Mouse (Mus musculus) v-Abl transformed pro-B cells (cell line): Measurements from ENCODE around the gene Dapk1.

ENCODE experiments used
- in situ Hi-C, 2 experiments: fragments of 400-800 bp; cut with MboI; formaldehyde crosslinking; loops; one replicate each; pipeline ENCODE4 v1.15.1; 2025; ENCODE audit not compliant: unreplicated experiment in 2 of 2

The Dapk1 gene

DNA sequence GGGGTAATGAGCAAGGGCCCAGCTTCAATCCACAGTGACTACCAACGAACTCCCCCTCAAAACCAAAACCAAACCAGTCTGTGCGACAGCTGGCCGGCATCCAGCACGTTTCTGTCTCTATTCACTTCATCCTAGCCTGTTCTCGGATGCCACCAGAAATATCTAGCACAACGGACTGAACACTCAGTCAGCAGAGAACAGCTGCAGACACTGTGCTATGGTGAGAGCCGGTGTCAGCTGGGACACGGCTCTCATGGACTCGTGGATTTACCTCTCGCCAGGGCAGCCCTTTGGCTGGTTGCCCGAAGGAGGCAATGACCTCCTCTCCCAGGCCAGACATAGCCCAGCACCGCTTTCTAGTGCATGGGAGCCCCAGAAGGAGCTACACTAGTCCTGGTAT, 85.2 kb downstream of the Dapk1 start:
- in situ Hi-C loops = no loop called here

DNA sequence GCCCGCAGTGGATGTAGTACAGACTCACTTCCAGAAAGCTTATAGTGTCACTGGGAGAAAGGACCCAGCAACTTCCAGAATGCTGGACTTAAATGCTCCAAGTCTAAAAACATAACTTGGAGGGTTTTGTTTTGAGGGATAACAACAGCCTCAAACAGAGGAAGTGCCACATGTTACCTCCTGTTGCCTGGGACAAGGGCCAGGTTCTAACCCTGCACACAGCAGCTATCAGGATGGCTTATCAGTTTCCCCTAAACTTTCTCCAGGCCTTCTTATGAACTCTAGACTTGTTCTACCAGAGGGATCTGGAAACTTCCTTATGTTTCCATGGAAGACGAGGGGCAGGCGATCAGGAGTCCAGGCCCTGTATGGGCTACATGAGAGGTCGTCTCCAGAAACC, 85.7 kb downstream of the Dapk1 start:
- in situ Hi-C loops = no loop called here

DNA sequence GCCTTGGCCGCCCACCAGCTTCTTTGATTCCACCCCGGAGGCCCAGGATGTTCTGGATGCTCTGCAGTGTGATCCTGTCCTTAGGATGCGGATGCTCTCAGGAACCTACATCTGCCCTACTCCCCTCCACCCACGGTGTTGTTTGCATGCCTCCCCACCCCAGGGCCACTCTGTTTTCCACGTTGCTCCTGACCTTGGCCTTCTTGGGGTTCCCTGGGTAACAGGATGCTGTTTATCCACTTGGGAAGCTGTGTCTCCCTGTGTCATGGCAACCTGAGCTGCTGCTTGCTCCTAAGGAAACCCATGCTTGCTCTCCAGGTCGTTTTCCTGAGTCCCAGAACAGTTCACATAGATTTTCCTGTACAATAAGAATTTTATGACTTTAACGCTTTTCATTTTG, 86.1 kb downstream of the Dapk1 start:
- in situ Hi-C loops = no loop called here

DNA sequence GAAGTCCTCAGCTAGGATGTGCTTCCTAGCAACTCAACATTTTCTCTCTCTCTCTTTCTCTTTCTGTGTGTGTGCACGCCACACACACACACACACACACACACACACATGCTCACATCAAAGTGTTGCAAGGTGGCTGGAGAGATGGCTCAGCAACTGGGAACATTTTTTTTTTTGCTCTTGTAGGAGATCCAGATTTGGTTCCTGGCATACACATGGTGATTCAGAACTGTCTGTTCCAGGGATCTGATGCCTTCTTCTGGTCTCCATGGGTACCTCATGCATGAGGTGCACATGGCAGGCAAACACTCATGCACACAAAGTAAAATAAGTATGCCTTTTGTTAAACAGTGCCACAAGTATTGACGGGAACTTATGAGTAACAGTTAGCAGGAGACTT, 89.2 kb downstream of the Dapk1 start:
- in situ Hi-C loops = no loop called here

DNA sequence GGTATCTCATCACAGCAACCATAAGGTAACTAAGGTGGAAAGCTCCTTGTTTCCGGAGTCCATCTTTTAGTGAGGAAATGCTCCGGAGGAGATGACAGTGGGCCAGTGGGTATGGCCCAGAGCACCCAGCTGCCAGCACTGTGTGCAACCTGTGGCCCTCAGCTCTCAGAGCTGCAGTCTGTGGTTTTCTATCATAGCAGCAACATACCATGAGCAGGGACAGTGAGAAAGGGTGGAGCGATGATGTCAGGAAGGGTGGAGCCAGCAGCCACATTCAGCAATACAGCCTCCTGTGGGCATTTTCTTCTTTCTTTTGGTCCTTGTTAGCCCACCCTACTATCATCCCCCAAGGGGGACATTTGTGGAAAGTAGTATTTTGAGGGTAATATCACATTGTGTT, 90.2 kb downstream of the Dapk1 start:
- in situ Hi-C loops = no loop called here

DNA sequence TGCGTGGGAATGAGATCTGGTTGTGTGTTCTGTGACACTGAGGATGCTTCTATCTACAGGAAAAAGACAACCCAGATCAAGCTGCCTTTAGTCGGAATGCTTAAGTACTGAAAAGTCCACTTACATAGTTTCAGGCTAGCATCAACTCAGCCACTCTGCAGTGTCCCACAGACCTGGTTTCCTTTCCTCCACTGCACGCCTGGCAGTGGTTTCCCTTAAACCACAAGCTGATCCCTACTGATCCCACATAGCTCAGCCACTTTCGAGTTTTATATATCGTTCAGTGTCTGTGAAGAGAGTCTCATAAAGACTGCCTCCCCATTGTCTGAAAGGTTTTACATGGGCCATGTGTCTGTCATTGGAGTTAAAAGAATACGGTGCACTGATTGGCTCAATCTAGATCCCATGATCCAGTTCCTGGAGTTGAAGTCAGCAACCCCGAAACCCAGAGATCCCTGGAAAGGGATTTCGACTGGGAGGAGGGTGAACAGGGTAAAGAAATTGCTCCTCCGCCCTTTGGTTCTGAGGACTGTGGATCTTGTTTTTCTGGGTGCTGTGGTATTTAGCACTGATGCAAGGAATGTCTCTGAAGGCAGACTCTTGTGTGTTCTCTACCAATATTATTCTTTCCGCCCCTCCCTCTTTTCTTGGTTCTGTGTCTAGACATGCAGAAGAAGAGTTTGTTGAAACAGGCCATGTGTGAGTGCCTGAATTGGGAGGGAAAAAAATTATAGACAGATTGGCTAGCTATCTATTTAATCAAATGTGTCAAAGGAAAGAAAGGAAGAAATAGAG, 93.6 kb downstream of the Dapk1 start:
- in situ Hi-C loops = no loop called here

DNA sequence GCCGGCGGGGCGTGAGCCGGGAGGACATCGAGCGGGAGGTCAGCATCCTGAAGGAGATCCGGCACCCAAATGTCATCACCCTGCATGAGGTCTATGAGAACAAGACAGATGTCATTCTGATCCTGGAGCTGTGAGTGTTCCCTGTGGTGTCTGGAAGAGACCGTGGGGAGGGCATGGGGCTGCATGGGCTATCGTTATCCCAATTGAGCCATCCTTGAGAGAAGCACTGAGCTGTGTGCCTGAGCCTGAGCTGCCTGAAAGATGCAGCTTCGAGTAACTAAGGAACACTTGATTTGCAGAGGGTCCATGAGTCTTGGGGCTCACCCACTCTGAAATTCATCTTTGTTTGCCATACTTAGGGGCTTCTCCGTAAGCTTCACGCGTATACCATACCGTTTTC, 94.6 kb downstream of the Dapk1 start:
- in situ Hi-C loops = no loop called here

DNA sequence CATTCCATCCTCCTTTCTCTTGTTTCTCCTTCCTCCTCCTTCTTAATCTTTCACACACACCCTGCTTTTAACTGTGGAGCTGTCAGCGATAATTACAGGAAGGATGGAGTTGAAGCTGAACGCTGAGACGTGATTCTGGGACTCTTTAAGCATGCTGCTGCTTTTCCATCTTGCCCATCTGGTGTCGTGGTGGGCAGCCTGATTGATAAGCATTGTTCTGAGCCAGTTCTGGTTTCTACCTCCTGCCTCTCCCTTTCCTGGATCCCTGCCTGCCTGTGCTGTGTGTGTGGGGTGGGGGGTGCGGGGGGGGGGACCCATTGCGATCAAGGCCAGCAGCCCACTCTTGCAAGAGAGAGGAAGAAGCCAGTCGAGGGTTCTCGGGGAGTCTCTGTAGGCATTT, 95.0 kb downstream of the Dapk1 start:
- in situ Hi-C loops = no loop called here

DNA sequence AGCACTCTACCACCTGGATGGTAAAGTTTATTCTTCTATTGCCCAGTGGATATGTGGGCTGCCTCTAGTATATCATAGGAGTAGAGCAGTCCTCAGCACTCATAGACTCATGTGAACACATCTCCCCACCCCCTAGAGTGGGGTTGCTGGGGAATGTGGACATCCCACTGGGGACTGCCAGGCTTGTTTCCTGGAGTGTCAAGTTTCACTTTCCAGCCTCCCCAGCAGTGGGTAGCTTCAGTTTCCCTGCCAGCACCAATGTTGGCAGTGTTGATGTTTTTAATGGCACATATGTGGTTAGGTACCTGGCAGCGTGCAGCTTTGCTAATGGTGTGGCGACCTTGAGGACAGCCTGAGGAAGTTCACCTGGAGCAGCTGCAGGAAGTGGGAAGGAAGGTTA, 96.3 kb downstream of the Dapk1 start:
- in situ Hi-C loops = no loop called here

DNA sequence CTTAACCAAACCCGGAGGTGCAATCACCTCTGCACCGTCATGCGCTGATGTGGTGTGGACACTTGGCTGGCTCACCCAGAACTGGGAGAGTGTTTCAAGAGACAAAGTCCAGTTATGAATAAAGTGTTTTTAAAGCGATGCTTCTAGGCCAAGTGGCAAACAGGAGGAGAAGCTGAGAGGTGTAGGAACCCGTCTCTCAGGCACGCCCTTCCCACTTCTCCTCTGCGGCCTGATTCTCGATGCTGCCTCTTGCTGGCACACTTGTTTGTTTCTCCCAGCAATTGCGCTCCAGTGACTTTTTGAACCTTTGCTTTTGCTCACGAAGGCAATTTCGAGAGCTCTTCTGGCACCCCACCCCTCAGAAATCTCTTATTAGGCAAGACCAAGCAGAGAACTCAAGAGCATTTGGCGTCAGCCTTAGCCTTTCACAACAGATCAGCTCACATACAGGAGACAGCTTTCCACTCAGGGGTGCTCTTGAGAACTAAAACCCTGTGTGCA, 100.0 kb downstream of the Dapk1 start:
- in situ Hi-C loops = no loop called here

DNA sequence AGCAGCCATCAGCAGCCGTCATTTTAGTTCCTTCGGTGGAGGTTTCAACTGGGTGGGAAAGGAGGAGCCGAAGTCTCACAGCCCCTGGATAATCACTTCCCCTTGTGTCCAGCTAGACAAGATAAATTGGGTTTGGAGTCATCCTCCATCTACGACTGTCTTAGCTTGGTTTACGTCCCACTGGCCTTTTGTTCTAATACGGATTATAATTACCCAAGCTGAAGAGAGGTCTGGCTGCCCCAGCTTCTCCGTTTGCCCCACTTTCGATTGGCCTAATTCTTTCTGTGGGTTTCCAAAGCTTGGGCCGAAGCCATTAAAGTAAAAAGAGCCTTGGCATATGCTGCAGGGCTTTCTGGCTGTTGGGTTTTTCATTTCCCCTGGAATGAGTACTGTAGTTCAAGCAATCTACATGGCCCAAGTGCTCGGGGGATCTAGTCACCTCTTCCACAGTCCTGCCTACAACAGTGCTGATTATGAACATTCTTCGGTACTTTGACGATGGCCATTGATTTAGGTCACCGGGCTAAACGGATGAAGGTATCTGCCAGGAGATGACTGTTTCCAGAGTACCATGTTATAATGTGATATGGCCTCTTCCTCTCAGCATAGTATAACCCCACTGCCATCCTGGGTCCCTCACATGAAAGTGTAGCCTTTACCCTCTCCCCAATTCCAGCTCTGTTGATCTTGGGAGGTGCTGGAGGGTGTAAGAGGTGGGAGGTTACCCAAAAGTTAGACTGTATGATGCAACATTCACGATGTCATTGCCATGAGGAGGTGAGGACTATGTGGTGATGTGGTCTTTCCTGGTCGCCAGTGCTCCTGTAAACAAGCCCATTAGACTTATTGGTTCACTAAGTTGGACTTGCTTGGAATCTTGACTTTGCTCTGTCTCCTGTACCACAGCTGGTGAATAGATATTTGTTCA, 106.1 kb downstream of the Dapk1 start:
- in situ Hi-C loops = no loop called here

DNA sequence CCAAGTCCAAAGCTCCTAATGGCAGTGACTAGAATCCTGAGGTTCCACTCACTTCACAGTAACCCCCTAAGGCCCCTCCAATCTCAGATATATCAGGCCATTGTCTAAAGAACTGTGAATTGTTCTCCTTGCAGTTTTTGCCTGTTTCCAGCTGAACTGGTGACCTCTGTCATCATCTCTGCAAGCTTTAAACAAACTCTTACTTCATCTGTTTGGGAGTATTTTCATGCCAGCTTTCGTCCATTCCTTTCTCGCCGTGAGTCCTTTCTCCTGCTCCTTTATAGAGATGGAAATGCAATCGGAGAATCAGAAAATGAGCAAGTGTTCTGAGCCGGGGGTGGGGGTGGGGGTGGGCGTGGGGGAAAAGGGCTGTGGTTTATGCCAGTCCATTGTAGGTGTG, 107.4 kb downstream of the Dapk1 start:
- in situ Hi-C loops = no loop called here

DNA sequence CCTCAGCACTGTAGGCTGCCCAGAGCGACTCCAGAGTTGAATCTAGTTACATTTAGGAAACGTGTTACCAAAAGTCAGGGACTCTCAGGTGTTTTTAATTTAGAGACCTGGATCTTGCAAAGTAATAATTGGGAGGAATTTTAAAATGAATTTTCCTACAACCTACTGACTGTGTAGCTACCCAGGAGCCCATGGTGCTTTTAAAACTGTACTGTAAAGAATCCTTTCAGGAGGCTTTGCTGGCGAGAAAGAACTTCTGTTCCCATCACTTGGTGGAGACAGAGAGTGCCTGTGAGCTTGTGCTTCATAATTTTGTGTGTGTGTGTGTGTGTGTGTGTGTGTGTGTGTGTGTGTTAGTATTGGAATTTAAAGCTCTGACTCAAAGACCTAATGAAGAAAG, 109.2 kb downstream of the Dapk1 start:
- in situ Hi-C loops = no loop called here

DNA sequence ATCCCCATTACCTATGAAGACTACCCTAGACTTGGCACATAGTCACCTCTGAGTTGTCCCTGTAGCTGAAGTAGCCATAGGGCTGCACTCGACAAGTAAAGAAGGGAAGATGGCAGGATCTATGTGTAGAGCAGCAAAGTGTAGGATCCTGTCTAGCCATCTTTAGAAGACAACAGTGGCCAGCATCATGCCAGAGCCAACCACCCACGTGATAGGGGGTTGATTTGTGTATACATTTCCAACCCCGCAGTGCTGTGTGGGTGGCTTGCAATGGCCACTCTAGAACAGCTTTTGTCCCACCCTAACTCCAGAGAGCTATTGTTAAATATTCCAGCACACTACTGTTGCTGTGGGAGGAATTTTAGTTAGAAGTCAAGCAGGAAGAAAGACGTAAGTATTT, 111.8 kb downstream of the Dapk1 start:
- in situ Hi-C loops = no loop called here

DNA sequence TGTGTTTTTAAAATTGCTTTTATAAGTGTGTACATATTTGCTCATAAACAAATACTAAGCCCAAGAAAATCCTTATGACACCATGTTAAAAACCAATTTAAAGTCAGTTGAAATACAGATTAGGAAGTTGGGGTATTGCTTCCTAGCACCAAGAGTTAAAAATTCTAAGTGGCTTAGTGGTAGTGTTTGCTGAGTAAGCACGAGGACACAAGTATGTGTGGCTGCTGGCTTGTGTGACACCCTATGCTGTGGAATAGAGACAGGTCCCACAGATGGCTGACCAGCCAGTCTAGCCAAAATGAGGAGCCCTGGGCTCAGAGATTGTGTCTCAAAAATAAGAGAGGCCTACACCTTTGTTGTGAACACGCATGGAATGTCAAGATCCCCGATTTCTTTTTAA, 114.4 kb downstream of the Dapk1 start:
- in situ Hi-C loops = no loop called here

DNA sequence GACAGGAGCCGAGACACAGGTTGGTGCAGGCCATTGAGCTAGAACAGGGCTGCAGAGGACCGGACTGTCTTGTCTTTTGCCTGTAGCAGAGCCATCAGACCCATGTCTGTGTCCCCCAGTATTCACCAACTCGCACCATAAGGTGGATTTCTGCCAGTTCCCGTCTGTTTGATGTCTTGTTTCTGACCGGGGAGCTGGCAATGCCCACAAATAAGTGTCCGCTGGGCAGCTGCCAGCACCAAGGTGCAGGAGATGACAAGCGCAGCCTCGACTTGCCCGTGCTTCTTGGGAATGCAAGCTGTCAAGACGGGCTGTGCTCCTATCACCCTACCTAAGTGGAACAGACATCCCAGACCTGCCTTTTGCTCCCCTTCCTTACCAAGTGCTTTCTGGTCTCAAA, 115.7 kb downstream of the Dapk1 start:
- in situ Hi-C loops = no loop called here

DNA sequence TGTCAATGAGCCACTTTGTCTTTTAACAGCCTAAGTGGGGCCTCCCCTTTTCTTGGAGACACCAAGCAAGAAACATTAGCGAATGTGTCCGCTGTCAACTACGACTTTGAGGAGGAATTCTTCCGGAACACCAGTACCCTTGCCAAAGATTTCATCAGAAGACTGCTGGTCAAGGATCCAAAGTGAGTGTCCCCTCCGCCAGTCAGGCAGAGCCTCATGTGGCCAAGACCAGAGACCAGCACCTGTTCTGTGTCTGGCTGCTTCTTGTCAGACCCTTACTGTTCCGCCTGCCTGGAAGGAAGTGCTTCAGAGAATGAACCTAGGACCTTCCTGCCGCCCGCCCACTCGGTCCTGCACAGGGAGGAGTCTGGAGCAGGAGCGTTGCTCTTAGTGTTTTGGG, 117.8 kb downstream of the Dapk1 start:
- in situ Hi-C loops = no loop called here

DNA sequence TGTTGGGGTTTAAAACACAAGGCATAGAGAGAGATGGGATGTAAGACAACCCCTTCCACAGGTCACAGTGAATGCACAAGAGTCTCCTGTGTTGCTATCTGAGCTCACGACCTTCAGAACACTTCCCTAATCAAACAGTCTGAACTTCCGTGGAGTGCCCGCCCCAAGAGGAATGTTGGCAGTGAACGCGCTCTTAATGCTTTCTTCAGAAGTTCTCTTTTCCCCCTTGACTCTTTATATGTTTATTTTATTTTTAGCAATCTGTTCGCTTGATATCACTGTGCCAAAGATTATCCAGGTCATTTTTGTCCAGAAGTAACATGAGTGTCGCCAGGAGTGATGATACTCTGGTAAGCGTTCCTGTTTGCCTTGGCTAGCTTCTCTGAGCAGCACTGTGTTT, 121.0 kb downstream of the Dapk1 start:
- in situ Hi-C loops = loop anchor here in 1 of 2 experiments (10.0 kb wide), 1 partner anchor 62 kb away; the partner anchor contains the start of gene BC051665

DNA sequence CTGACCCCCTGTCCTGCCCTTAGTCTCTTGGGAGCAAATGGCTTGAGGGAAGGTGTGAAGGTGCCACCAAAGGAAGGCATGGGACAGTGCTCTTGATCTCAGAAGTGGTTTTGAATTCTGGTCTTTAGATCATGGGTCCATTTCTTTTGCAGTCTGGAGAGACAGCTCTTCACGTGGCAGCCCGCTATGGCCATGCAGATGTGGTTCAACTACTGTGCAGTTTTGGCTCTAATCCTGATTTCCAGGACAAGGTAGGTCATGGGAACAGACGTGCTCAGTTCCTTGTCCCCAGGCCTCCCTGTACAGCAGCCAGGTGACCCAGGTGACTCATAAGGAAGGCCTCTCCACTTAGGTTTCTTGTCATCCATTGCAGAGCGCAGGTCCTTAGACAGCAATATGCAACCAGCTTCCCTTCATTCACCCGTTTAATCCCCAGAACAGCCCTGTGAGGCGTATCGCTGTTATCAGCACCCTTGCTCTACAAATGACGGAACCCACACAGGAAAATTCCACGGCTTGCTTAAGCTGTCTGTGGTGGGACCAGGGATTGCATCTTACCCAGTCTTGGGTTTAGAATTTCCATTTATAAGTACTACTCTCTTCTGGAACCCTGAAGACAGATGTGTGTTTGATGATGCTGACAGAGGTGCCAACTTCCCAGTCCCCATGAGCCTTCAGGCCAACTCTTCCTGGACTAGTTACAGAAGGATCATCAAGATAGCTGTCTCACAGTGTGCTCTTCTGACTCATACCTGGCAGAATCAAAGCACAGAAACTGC, 126.7 kb downstream of the Dapk1 start:
- in situ Hi-C loops = loop anchor here (10.0 to 25.0 kb wide), 2 partner anchors 56 to 991 kb away; partner anchors contain the start of genes 1700014D04Rik (in 1 of the 2), BC051665 (in 1 of the 2) and Spata31d1d (in 1 of the 2)

DNA sequence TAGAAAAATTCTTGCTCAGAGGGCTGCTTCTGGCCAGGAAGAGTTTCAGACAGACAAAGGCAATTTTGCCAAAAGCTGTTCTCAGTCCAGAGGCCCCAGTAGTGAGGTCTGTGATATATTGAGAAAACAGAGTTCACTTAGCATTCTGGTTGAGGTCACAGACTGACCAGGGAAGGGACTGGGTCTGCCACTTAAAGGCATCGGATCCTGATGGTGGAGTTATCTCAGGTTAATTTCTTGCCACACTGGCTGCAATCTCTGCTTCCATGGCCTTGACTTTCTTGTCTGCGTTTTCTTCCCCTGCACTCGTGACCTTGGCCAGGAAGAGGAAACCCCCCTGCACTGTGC, 127.3 kb downstream of the Dapk1 start:
- in situ Hi-C loops = loop anchor here (10.0 to 25.0 kb wide), 2 partner anchors 56 to 992 kb away; partner anchors contain the start of genes 1700014D04Rik (in 1 of the 2), BC051665 (in 1 of the 2) and Spata31d1d (in 1 of the 2)
